Mouse (Mus musculus) spleen, adult 2 months (tissue): Measurements from ENCODE around the gene Gpi1. TPM values are rescaled to one million over a fixed set of nuclear protein-coding genes. Genes with fewer than 3 reads are reported as not detected.

Experiments used
- DNase-seq, 2 experiments: peaks; one replicate each; pipeline versions ENCODE4 v3.0.0 to v3.0.0-alpha.2; 2012 to 2021; ENCODE audit warnings: low spot score in 2 of 2, low read depth in 1 of 2
- H3K27ac ChIP-seq: fragments of 200-500 bp; 2 replicates; pipeline ENCODE4 v1.5.1; 2012; ENCODE audit warnings: low read length, inconsistent platforms; ENCODE audit not compliant: insufficient read depth
- H3K27me3 ChIP-seq: fragments of 200-500 bp; 2 replicates; pipeline ENCODE4 v1.6.1; 2012; ENCODE audit warnings: mild to moderate bottlenecking, moderate library complexity, low read length, inconsistent platforms; ENCODE audit not compliant: control insufficient read depth, insufficient read depth
- H3K36me3 ChIP-seq: fragments of 200-500 bp; 2 replicates; pipeline ENCODE4 v1.6.1; 2012; ENCODE audit warnings: mild to moderate bottlenecking, low read length, inconsistent platforms; ENCODE audit not compliant: control insufficient read depth, insufficient read depth
- H3K4me1 ChIP-seq: fragments of 200-500 bp; 2 replicates; pipeline ENCODE4 v1.6.1; 2011; ENCODE audit warnings: inconsistent platforms; ENCODE audit not compliant: control insufficient read depth, insufficient read depth, insufficient read length
- H3K4me3 ChIP-seq: fragments of 200-500 bp; 2 replicates; pipeline ENCODE4 v1.5.1; 2011; ENCODE audit warnings: mild to moderate bottlenecking, inconsistent platforms; ENCODE audit not compliant: insufficient read depth, insufficient read length; ENCODE audit errors: extremely low read depth
- CTCF ChIP-seq: fragments of 200-500 bp; IDR thresholded peaks from 2 replicates; pipeline ENCODE4 v1.5.1; 2011; ENCODE audit warnings: mild to moderate bottlenecking, inconsistent platforms; ENCODE audit not compliant: insufficient read depth, insufficient read length, insufficient replicate concordance; ENCODE audit errors: extremely low read depth
- POLR2A ChIP-seq: fragments of 200-500 bp; IDR thresholded peaks from 2 replicates; pipeline ENCODE4 v1.6.1; 2011; ENCODE audit warnings: low read depth, low read length, inconsistent platforms
- WGBS: fragments of 180-500 bp; shearing (Covaris S2); methylation state at CpG from one replicate; pipeline ENCODE4 v1.1.7; 2018; 5-methylcytosine and 5-hydroxymethylcytosine counted together
- polyA plus RNA-seq: library from polyadenylated mRNA; depleted of rRNA; stranded (reverse); fragments of >200 nt; gene quantifications from 2 replicates; pipeline ENCODE4 v1.2.3, GENCODE M21; 2012

Gpi1 gene
- polyA plus RNA-seq, 1 experiment: 116 TPM

DNA sequence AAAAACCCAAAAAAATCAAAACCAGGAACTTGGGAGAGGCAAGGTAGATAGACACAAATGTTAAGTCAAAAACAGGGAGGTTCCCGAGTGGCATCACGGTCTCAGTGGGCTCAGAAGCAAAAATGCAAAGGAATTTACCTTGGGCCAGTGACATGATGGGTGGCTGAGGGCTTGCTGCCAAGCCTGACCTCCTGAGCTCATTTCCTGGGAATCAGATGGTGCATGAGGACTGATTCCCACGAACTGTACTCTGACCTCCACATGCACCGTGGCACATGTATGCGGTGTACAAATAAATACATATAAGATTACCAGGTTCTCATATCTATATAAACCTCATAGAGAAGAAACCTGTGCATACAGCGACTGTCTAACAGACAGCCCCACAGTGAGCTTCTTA lies 5.8 kb downstream of the Gpi1 start:
- no peak for DNase-seq
- 94% methylated on average over 6 of the region's 6 CpGs for WGBS
- H3K4me3 ChIP-seq: no peak overlapping the region

DNA sequence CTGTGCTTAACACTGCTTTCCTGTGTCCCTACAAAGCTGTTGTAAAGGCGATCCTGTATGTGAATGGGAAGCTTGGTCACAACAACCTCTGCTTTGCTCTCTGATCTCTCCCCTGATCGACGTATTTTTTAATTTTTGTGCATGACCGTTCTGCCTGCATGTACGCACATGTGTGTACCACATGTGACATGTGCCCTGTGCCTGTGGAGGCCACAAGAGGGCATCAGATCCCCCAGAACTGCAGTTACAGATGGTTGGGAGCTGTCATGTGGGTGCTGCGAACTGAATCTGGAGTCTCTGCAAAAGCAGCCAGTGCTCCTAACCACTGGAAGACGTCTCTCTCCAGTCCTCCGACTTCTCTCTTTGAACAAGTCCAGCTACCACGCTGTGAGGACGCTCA lies 7.8 kb downstream of the Gpi1 start:
- TF ChIP-seq CTCF (no peak), POLR2A (no peak)
- WGBS: 94% methylated on average over 10 of the region's 10 CpGs
- Histone ChIP-seq H3K27me3 (no peaks in the 10 kb centered on the region), H3K27ac (no peak overlapping the region), H3K4me3 (no peak overlapping the region), H3K36me3 (peaks cover 48% of the 10 kb centered on the region), H3K4me1 (no peaks in the 10 kb centered on the region)
- DNase-seq: no peak

More for the DNA sequence above, 5.8 kb downstream of the Gpi1 start:
- H3K27ac ChIP-seq: no peak overlapping the region
- no peak for TF ChIP-seq POLR2A
- TF ChIP-seq CTCF: no peak
- peaks cover 8% of the 10 kb centered on the region; the same call in 1 of the 2 replicates for H3K4me1 ChIP-seq
- no peaks in the 10 kb centered on the region for H3K27me3 ChIP-seq
- peaks cover 41% of the 10 kb centered on the region for H3K36me3 ChIP-seq

DNA sequence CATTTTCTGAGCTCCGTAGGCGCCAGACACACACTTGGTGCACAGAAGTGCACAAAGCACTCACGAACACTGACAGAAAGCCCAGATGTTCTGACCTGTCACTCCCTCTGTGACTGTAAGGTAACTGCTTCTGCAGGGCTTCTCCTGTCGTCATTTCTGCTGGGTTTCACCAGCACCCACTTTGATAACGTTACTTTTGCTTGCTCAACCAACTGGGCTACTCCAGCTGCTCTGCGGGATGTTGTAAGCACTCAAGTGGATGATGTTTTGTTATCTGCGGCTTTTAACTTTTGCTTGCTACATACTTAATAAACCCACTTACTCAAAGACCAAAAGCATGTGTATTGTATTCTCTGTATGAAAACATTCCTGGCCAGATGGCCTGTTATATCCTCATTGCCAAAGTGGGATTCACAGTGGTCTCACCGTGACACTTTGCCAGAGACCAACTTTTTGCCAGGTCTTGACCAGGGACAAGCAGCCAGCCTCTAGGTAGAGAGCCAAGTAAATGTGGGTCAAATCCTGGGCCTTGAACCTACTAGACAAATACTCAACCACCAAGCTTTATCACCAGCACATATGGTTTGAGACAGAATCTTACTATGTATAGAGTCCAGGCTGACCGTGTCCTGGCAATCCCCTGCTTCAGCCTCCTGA lies 8.4 kb downstream of the Gpi1 start:
- peaks cover 45% of the 10 kb centered on the region for H3K36me3 ChIP-seq
- no peak overlapping the region for H3K27ac ChIP-seq
- H3K27me3 ChIP-seq: no peaks in the 10 kb centered on the region
- no peak overlapping the region for H3K4me3 ChIP-seq
- H3K4me1 ChIP-seq: no peaks in the 10 kb centered on the region
- DNase-seq: no peak
- TF ChIP-seq CTCF: no peak
- no peak for TF ChIP-seq POLR2A
- 93% methylated on average over 9 of the region's 9 CpGs for WGBS

DNA sequence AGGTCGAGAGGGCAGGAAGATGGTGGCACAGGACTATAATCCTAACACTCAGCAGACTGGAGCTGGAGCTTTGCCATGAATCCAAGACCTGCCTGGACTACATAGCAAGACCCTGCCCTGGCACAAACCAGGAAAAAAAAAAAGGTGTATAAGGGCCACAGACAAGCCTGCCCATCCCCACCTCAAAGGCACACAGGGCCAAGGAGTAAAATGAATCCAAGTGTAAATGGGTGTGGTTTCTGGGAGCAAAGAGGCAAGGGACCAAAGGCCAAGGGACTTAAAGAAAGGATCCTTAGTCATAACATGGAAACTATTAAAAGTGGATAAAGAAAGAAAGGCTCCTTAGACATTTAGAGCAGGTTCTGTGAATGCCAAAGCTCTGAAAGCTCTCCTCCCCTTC lies 11.6 kb downstream of the Gpi1 start:
- 76% methylated on average over 1 of the region's 1 CpGs for WGBS
- Histone ChIP-seq H3K4me3 (no peak overlapping the region), H3K4me1 (no peaks in the 10 kb centered on the region), H3K27ac (no peak overlapping the region), H3K27me3 (no peaks in the 10 kb centered on the region), H3K36me3 (peaks cover 51% of the 10 kb centered on the region)
- DNase-seq: no peak
- no peak for TF ChIP-seq POLR2A
- no peak for TF ChIP-seq CTCF

DNA sequence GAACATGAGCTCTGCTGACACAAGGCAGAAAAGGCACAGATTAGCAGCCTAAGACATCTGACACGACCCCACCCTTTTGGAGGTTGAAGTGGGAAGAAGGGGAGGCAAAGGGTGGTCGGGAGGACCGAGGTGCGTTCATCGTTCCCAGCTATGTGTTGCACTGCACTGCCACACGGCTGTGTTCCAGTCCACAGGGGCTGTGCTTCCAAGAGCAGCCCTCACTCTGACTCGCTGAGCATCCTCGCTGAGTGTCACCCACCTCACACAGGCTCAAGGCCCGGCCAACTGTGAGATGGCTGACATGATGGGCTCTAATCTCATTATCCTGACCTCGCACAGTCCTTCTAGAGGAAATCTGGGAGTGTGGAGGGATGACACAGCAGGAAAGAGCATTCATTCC lies 13.7 kb downstream of the Gpi1 start:
- no peak for TF ChIP-seq POLR2A
- TF ChIP-seq CTCF: no peak
- no peaks in the 10 kb centered on the region for H3K4me1 ChIP-seq
- DNase-seq: no peak
- H3K27ac ChIP-seq: no peak overlapping the region
- 87% methylated on average over 10 of the region's 10 CpGs for WGBS
- H3K4me3 ChIP-seq: no peak overlapping the region
- H3K27me3 ChIP-seq: no peaks in the 10 kb centered on the region
- peaks cover 55% of the 10 kb centered on the region for H3K36me3 ChIP-seq

DNA sequence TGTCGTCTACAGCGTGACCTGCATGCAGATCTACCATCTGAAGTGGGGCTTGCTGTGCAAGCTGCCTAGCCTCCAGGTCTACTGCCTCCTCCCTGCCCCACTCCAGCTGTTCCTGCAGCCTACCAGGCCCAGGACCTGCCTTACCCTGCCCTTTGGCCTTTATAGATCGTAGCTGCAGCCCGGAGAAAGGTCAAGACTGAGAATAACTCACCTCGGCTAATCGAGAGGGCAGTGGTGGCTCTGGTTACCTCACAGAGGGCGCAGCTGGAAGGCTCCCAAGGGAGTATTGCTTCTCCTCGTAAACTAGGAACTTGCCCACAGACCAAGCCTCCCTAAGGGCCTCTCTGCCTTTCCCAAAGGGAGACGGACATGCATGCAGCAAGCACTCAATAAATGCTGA lies 14.7 kb downstream of the Gpi1 start:
- WGBS: 58% methylated on average over 9 of the region's 9 CpGs
- peaks cover 52% of the 10 kb centered on the region for H3K36me3 ChIP-seq
- no peak for TF ChIP-seq POLR2A
- no peak for TF ChIP-seq CTCF
- no peak overlapping the region for H3K27ac ChIP-seq
- H3K27me3 ChIP-seq: no peaks in the 10 kb centered on the region
- H3K4me1 ChIP-seq: no peaks in the 10 kb centered on the region
- no peak overlapping the region for H3K4me3 ChIP-seq
- DNase-seq: no peak

DNA sequence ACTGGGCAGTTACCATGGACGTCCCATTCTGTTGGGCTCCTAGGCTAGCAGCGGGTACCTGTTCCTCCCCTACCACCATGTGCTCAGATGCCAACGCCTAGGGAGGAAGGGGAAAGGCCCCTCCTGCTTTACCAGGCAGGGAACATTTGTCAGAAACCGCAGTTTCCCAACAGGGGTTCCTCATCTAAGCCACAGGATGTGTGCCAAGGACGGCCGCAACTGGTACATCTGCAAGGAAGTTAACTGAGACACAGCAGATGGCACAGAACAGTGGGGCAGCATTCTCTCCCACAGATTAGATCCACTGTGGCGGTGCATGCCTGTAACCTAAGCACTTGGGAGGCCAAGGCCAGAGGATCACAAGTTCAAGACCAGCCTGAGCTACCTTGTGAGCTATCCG lies 15.5 kb downstream of the Gpi1 start:
- Histone ChIP-seq H3K4me1 (no peaks in the 10 kb centered on the region), H3K4me3 (no peak overlapping the region), H3K27me3 (no peaks in the 10 kb centered on the region), H3K36me3 (peaks cover 47% of the 10 kb centered on the region), H3K27ac (no peak overlapping the region)
- TF ChIP-seq POLR2A (no peak), CTCF (no peak)
- 64% methylated on average over 8 of the region's 8 CpGs for WGBS
- DNase-seq: no peak
